Mouse (Mus musculus) heart, postnatal 0 days (tissue): ENCODE measurements at regions not wholly inside any gene's neighbourhood (a gene's known extent, or its start where the extent isn't known, plus 50 kb on each side); places are given as distances from the start of the nearest gene placed in this dataset.

Source experiments
- CTCF ChIP-seq: IDR thresholded peaks from 2 replicates; pipeline ENCODE4 v1.5.1; 2016; ENCODE audit warnings: antibody characterized with exemption, control low read depth, low read depth
- EP300 ChIP-seq: IDR thresholded peaks from 2 replicates; pipeline ENCODE4 v1.6.1; 2016; ENCODE audit warnings: antibody characterized with exemption, low read depth

GRCm38 (mm10) chr10:83958826-83959225 is 236.2 kb downstream of the 1500009L16Rik start:
- TF ChIP-seq CTCF: no peak
- TF ChIP-seq EP300: no peak
